Mouse (Mus musculus): ENCODE measurements at regions not wholly inside any gene's neighbourhood (a gene's known extent, or its start where the extent isn't known, plus 50 kb on each side); places are given as distances from the start of the nearest gene placed in this dataset.

- Histone ChIP-seq H3K36me3 (ENCODE audit: control insufficient read depth, insufficient read depth, low read length) (no peaks in the 10 kb centered on the region), H3K27ac (ENCODE audit: low read length) (no peak overlapping the region), H3K4me3 (replicated peaks; ENCODE audit: low read length) (no peak overlapping the region), H3K9ac (ENCODE audit: low read length) (no peak overlapping the region), H3K4me2 (ENCODE audit: low read depth, low read length) (no peak overlapping the region), H3K27me3 (ENCODE audit: control insufficient read depth, insufficient read depth, low read length) (no peaks in the 10 kb centered on the region), H3K9me3 (replicated peaks; ENCODE audit: control insufficient read depth, low read length) (no peaks in the 10 kb centered on the region), H3K4me1 (ENCODE audit: control insufficient read depth, insufficient read depth, low read length) (no peaks in the 10 kb centered on the region)
- 29% methylated on average over 2 of the region's 2 CpGs for WGBS
- ATAC-seq (ENCODE audit: insufficient read depth, low FRiP score), result no peak
Observed at GRCm38 (mm10) chr9:115504789-115505188, 194.6 kb upstream of the Stt3b start.

GRCm38 (mm10) chr9:115507131-115507689 is 197.0 kb upstream of the Stt3b start:
- no peak overlapping the region for H3K4me3 ChIP-seq (replicated peaks; ENCODE audit: low read length)
- 77% methylated on average over 7 of the region's 7 CpGs for WGBS
- H3K27ac ChIP-seq (ENCODE audit: low read length), result no peak overlapping the region
- no peaks in the 10 kb centered on the region for H3K9me3 ChIP-seq (replicated peaks; ENCODE audit: control insufficient read depth, low read length)
- no peaks in the 10 kb centered on the region for H3K36me3 ChIP-seq (ENCODE audit: control insufficient read depth, insufficient read depth, low read length)
- no peaks in the 10 kb centered on the region for H3K27me3 ChIP-seq (ENCODE audit: control insufficient read depth, insufficient read depth, low read length)
- no peak for ATAC-seq (ENCODE audit: insufficient read depth, low FRiP score)
- no peak overlapping the region for H3K9ac ChIP-seq (ENCODE audit: low read length)
- H3K4me2 ChIP-seq (ENCODE audit: low read depth, low read length), result no peak overlapping the region
- H3K4me1 ChIP-seq (ENCODE audit: control insufficient read depth, insufficient read depth, low read length), result no peaks in the 10 kb centered on the region

- no peak for ATAC-seq (ENCODE audit: insufficient read depth, low FRiP score)
- no peaks in the 10 kb centered on the region for H3K27me3 ChIP-seq (ENCODE audit: control insufficient read depth, insufficient read depth, low read length)
- H3K36me3 ChIP-seq (ENCODE audit: control insufficient read depth, insufficient read depth, low read length), result no peaks in the 10 kb centered on the region
- H3K9me3 ChIP-seq (replicated peaks; ENCODE audit: control insufficient read depth, low read length), result peaks cover 3% of the 10 kb centered on the region; the same call in 1 of the 2 replicates
- no peaks in the 10 kb centered on the region for H3K4me1 ChIP-seq (ENCODE audit: control insufficient read depth, insufficient read depth, low read length)
- no peak overlapping the region for H3K9ac ChIP-seq (ENCODE audit: low read length)
- no peak overlapping the region for H3K4me3 ChIP-seq (replicated peaks; ENCODE audit: low read length)
- H3K27ac ChIP-seq (ENCODE audit: low read length), result no peak overlapping the region
- no peak overlapping the region for H3K4me2 ChIP-seq (ENCODE audit: low read depth, low read length)
- WGBS, result 73% methylated on average over 16 of the region's 16 CpGs
Observed at GRCm38 (mm10) chr9:115512835-115513629, 202.8 kb upstream of the Stt3b start.

- no peak for ATAC-seq (ENCODE audit: insufficient read depth, low FRiP score)
- Histone ChIP-seq H3K36me3 (ENCODE audit: control insufficient read depth, insufficient read depth, low read length) (no peaks in the 10 kb centered on the region), H3K27me3 (ENCODE audit: control insufficient read depth, insufficient read depth, low read length) (no peaks in the 10 kb centered on the region), H3K27ac (ENCODE audit: low read length) (no peak overlapping the region), H3K4me1 (ENCODE audit: control insufficient read depth, insufficient read depth, low read length) (no peaks in the 10 kb centered on the region), H3K9ac (ENCODE audit: low read length) (no peak overlapping the region), H3K4me2 (ENCODE audit: low read depth, low read length) (no peak overlapping the region), H3K4me3 (replicated peaks; ENCODE audit: low read length) (no peak overlapping the region), H3K9me3 (replicated peaks; ENCODE audit: control insufficient read depth, low read length) (peaks cover 3% of the 10 kb centered on the region; the same call in 1 of the 2 replicates)
Observed at GRCm38 (mm10) chr9:115517903-115518302, 207.7 kb upstream of the Stt3b start.

GRCm38 (mm10) chr9:115524161-115524560 is 213.9 kb upstream of the Stt3b start:
- no peak for ATAC-seq (ENCODE audit: insufficient read depth, low FRiP score)
- H3K27me3 ChIP-seq (ENCODE audit: control insufficient read depth, insufficient read depth, low read length), result no peaks in the 10 kb centered on the region
- no peaks in the 10 kb centered on the region for H3K36me3 ChIP-seq (ENCODE audit: control insufficient read depth, insufficient read depth, low read length)
- H3K4me3 ChIP-seq (replicated peaks; ENCODE audit: low read length), result no peak overlapping the region
- no peaks in the 10 kb centered on the region for H3K9me3 ChIP-seq (replicated peaks; ENCODE audit: control insufficient read depth, low read length)
- no peaks in the 10 kb centered on the region for H3K4me1 ChIP-seq (ENCODE audit: control insufficient read depth, insufficient read depth, low read length)
- H3K9ac ChIP-seq (ENCODE audit: low read length), result no peak overlapping the region
- 72% methylated on average over 3 of the region's 3 CpGs for WGBS
- H3K4me2 ChIP-seq (ENCODE audit: low read depth, low read length), result no peak overlapping the region
- H3K27ac ChIP-seq (ENCODE audit: low read length), result no peak overlapping the region

- Histone ChIP-seq H3K27me3 (ENCODE audit: control insufficient read depth, insufficient read depth, low read length) (no peaks in the 10 kb centered on the region), H3K9ac (ENCODE audit: low read length) (no peak overlapping the region), H3K36me3 (ENCODE audit: control insufficient read depth, insufficient read depth, low read length) (no peaks in the 10 kb centered on the region), H3K4me1 (ENCODE audit: control insufficient read depth, insufficient read depth, low read length) (no peaks in the 10 kb centered on the region), H3K9me3 (replicated peaks; ENCODE audit: control insufficient read depth, low read length) (no peaks in the 10 kb centered on the region), H3K4me2 (ENCODE audit: low read depth, low read length) (no peak overlapping the region), H3K4me3 (replicated peaks; ENCODE audit: low read length) (no peak overlapping the region), H3K27ac (ENCODE audit: low read length) (no peak overlapping the region)
- ATAC-seq (ENCODE audit: insufficient read depth, low FRiP score), result no peak
- 63% methylated on average over 5 of the region's 5 CpGs for WGBS
Observed at GRCm38 (mm10) chr9:115524591-115524990, 214.4 kb upstream of the Stt3b start.

- no peaks in the 10 kb centered on the region for H3K4me1 ChIP-seq (ENCODE audit: control insufficient read depth, insufficient read depth, low read length)
- no peaks in the 10 kb centered on the region for H3K36me3 ChIP-seq (ENCODE audit: control insufficient read depth, insufficient read depth, low read length)
- WGBS, result 77% methylated on average over 4 of the region's 4 CpGs
- H3K4me3 ChIP-seq (replicated peaks; ENCODE audit: low read length), result no peak overlapping the region
- H3K9ac ChIP-seq (ENCODE audit: low read length), result no peak overlapping the region
- H3K9me3 ChIP-seq (replicated peaks; ENCODE audit: control insufficient read depth, low read length), result no peaks in the 10 kb centered on the region
- ATAC-seq (ENCODE audit: insufficient read depth, low FRiP score), result no peak
- H3K27ac ChIP-seq (ENCODE audit: low read length), result no peak overlapping the region
- H3K4me2 ChIP-seq (ENCODE audit: low read depth, low read length), result no peak overlapping the region
- no peaks in the 10 kb centered on the region for H3K27me3 ChIP-seq (ENCODE audit: control insufficient read depth, insufficient read depth, low read length)
Observed at GRCm38 (mm10) chr9:115526322-115526721, 216.1 kb upstream of the Stt3b start.

- Histone ChIP-seq H3K4me2 (ENCODE audit: low read depth, low read length) (no peak overlapping the region), H3K9me3 (replicated peaks; ENCODE audit: control insufficient read depth, low read length) (no peaks in the 10 kb centered on the region), H3K4me3 (replicated peaks; ENCODE audit: low read length) (no peak overlapping the region), H3K27me3 (ENCODE audit: control insufficient read depth, insufficient read depth, low read length) (no peaks in the 10 kb centered on the region), H3K4me1 (ENCODE audit: control insufficient read depth, insufficient read depth, low read length) (no peaks in the 10 kb centered on the region), H3K9ac (ENCODE audit: low read length) (no peak overlapping the region), H3K36me3 (ENCODE audit: control insufficient read depth, insufficient read depth, low read length) (no peaks in the 10 kb centered on the region), H3K27ac (ENCODE audit: low read length) (no peak overlapping the region)
- no peak for ATAC-seq (ENCODE audit: insufficient read depth, low FRiP score)
- WGBS, result 87% methylated on average over 6 of the region's 6 CpGs
Observed at GRCm38 (mm10) chr9:115526981-115527380, 216.8 kb upstream of the Stt3b start.

- WGBS, result 43% methylated on average over 3 of the region's 3 CpGs
- H3K4me1 ChIP-seq (ENCODE audit: control insufficient read depth, insufficient read depth, low read length), result no peaks in the 10 kb centered on the region
- H3K4me3 ChIP-seq (replicated peaks; ENCODE audit: low read length), result no peak overlapping the region
- no peak overlapping the region for H3K4me2 ChIP-seq (ENCODE audit: low read depth, low read length)
- no peak overlapping the region for H3K27ac ChIP-seq (ENCODE audit: low read length)
- H3K36me3 ChIP-seq (ENCODE audit: control insufficient read depth, insufficient read depth, low read length), result no peaks in the 10 kb centered on the region
- no peaks in the 10 kb centered on the region for H3K27me3 ChIP-seq (ENCODE audit: control insufficient read depth, insufficient read depth, low read length)
- H3K9me3 ChIP-seq (replicated peaks; ENCODE audit: control insufficient read depth, low read length), result no peaks in the 10 kb centered on the region
- no peak for ATAC-seq (ENCODE audit: insufficient read depth, low FRiP score)
- H3K9ac ChIP-seq (ENCODE audit: low read length), result no peak overlapping the region
Observed at GRCm38 (mm10) chr9:115534198-115534597, 224.0 kb upstream of the Stt3b start.
